Mouse (Mus musculus) C2C12 (cell line): ENCODE measurements around the gene Nme1.
A peak's percentile ranks its signal among the peaks of the same experiment; 100 is the strongest.

ENCODE experiments used
- CEBPB ChIP-seq: IDR thresholded peaks from one replicate; pipeline ENCODE4 v1.6.1; 2011; ENCODE audit warnings: low read depth, mild to moderate bottlenecking, control low read depth, moderate library complexity
- CTCF ChIP-seq: IDR thresholded peaks from one replicate; pipeline ENCODE4 v1.5.1; 2011; ENCODE audit not compliant: control insufficient read depth, insufficient read depth, insufficient read length
- FOSL1 ChIP-seq: IDR thresholded peaks from one replicate; pipeline ENCODE4 v1.8.0; 2011; ENCODE audit warnings: mild to moderate bottlenecking, low read length; ENCODE audit not compliant: poor library complexity, insufficient read depth, severe bottlenecking
- MAX ChIP-seq: IDR thresholded peaks from one replicate; pipeline ENCODE4 v1.6.1; 2011; ENCODE audit warnings: mild to moderate bottlenecking, control low read depth
- MYOG ChIP-seq: IDR thresholded peaks from one replicate; pipeline ENCODE4 v1.6.1; 2011; ENCODE audit not compliant: control insufficient read depth, insufficient read length; ENCODE audit errors: extremely low read depth
- USF1 ChIP-seq: IDR thresholded peaks from one replicate; pipeline ENCODE4 v1.6.1; 2011; ENCODE audit warnings: low read depth, mild to moderate bottlenecking, control low read depth, moderate library complexity

DNA sequence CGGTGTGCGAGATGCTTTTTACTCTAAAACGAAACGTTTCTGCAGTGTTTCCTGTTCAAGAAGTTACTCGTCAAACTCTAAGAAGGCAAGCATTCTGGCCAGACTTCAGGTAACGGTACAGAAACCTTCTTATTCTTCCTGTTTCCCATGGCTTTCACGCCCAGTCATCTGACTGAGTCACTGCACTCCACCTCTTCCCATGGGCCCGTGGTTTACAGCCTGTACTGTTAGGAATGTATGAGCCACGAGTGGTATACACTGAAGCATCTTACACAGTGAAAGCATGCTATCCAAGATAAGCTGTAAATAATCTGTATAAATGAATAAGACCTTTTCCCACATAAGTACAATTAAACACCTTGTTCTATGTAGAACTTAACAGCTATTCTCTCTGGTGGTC lies 59.5 kb downstream of the Nme1 start:
- TF ChIP-seq MAX (peak; percentile 42), CTCF (no peak), USF1 (no peak), MYOG (no peak), CEBPB (no peak), FOSL1 (no peak)
